Mouse (Mus musculus) right cerebral cortex, postnatal 10 days (tissue): ENCODE data around the gene Cga.

ENCODE experiments used
- DNase-seq, 2 experiments: peaks; one replicate each; pipeline ENCODE4 v3.0.0; 2021; ENCODE audit warnings: low spot score in 2 of 2

Gene Cga

DNA sequence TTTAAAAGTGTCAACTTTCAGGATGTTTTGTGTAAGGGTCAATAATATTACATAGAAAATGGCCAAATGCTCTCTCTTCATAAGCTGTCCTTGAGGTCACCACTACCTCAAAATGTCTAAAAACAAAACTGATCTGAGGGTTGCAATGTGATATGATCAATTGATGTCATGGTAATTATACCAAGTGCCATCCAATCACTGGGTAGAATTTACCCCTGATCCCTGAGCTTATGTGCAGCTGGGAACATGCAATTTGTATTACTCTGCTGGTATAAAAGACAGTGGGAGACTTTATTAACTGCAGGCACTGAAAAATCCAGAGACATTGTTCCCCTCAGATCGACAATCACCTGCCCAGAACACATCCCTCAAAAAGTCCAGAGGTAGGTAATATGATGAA, at the start of gene Cga:
TSS of gene Cga (plus strand) at position 301 of the 400 bp plus-strand sequence.
- DNase-seq = no peak

DNA sequence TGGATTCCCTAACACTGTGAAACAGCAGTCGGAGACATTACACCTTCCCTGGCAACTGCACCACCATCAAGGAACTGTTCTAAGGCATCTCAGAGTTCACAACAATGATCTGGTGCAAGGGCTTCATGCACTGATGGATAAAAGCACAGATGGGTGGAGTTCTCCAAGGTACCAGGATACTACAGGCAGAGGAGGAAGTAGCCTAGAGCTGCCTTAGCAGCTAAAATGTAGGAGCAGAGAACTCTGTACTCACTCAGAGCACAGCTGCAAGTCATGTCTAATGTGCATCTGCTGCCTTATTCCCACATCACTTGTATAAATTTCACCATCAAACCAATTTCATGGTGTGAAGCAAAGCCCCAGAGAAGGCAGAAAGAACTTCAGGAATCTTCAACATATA, 49.7 kb upstream of the Cga start:
- DNase-seq = no peak

DNA sequence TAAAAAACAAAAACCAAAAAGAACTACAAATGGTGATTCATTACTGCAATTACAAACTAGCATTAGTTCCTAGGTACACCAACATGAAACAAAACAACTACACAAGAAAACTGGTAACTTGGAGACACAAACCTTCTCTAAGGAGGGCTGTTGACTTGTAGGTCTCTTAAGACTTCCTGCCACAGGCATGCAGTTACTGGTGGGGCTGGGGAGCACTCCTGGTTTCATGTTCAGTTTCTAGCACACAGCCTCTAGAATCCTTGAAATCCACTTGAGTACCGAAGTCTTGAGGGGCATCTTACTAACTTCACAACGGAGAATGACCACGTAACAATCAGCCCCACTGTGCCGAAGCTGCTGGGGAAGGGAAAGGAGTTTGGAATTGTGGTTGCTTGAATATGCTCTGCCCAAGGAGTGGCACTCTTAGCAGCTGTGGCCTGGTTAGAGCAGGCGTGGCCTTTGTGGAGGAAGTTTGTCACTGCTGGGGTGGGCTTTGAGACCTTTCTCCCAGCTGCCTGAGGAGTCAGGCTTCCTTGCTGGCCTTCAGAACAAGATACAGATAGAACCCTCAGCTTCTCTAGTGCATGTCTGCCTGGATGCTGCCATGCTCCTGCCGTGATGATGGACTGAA, 45.8 kb upstream of the Cga start:
- no peak for DNase-seq

DNA sequence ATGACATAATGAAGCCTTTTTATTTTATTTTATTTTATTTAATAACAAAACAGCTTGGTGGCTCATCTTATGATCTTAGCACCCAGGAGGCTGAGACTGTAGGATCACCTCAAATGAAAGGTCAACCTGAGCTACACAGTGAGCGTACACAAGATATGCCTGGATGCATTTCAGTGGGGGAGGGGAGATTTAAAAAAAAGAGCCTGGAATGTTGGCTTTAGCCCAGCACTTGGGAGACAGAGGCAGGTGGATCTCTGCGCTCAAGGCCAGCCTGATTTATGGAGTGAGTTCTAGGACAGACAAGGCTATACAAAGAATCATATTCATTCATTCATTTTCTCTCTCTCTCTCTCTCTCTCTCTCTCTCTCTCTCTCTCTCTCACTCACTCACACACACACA, 43.4 kb upstream of the Cga start:
- DNase-seq = no peak

DNA sequence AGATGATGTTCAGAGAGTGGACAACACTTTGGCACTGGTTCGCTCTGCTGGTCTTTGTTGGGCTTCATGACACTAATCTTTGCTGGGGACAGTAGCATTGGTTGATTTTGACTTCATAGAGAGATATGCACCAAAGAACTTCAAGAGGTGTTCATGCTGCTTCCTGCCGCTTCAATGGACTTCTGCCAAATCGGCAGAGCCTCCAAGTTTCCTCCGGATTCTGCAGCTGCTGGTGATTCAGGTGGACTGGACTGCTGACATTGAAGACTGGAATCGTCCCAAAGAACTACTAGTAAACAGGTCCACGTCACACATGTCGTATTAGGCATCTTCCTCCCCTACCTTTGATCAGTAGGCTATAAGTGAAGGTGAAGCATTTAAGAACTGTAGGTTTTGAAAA, 41.5 kb upstream of the Cga start:
- DNase-seq = no peak

DNA sequence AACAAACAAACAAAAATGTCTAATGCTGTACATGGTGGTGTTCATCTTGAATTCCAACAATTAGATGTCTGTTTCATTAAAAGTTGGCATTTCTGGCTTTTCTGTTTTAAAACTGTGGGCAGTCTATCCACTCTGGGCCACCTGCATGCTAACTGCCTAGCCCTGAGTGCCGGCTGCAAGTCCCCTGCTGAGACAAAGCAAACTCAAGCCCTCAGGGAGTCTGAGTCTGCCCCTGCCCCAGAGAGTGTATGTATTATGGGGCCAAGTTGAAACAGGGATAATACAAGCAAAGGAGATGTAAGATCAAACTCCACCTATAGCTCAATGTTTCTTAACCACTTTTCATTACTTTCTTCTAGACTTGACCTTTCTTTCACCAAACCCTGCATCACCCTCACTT, 37.6 kb upstream of the Cga start:
- no peak for DNase-seq

DNA sequence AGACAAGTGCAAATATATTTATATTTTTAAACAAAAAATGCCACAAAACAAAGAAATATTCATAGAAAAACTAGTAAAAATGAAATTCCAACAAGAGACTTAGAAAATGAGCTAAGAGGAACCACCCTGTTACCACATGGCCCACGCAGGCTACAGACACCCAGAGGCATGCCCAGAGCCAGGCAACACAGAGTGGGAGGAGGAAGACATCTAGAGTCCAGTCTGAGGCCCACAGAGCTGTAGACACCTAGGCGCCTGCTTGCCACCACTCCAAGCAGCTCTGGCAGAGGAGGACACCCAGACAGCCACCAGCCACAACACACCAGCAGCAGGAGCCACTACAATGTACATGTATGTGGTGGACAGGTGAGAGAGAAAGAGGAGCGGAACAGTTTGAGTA, 34.7 kb upstream of the Cga start:
- no peak for DNase-seq

DNA sequence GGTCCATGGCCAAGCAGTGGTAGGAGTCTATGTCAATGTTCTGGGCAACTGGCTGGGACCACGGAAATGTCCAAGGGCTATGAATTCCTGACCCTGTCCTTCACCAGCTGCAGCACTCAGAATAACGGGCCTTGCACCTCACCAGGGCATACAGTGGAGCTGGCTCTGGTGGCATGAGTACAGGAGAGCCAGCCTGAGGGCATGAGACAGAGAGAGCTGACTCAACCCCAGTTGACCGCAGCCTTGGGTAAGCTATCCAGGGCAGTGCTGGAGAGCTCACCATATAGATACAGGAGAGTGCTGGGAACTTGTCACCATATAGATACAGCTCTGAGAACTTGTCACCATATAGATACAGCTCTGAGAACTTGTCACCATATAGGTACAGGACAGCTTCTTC, 34.2 kb upstream of the Cga start:
- DNase-seq = no peak

DNA sequence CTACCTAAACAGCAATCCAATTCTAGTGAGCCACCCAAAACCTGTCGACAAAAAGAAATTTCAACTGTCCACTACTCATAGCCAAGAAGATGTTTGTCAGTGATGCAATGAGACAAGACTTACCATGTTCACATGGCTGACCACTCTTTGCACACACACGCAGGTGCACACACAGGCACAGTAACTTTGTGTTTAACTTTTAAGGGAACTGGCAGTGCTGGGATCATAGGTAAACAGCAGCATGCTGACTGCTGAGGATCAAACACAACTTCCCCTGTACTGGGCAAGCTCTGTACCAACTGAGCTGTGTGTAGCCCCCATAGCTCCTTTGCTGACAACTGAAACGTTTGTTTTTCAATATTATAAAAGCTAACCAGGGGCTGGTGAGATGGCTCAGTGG, 32.1 kb upstream of the Cga start:
- DNase-seq = no peak

DNA sequence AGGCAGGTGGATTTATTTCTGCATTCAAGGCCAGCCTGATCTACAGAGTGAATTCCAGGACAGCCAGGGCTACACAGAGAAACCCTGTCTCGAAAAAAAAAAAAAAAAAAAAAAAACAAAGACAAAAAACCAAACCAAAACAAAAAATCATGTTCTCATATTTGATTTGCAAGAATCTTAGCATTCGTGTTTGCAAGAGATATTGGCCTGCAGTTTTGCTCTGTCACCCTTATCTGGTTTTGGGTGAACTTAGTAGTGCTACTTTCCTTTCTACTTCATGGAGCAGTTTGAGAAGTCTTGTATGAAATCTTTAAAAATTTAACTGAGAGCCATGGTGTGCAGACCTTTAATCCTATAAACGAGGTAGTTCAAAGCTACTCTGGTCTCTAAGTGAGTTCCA, 23.8 kb upstream of the Cga start:
- DNase-seq = no peak

DNA sequence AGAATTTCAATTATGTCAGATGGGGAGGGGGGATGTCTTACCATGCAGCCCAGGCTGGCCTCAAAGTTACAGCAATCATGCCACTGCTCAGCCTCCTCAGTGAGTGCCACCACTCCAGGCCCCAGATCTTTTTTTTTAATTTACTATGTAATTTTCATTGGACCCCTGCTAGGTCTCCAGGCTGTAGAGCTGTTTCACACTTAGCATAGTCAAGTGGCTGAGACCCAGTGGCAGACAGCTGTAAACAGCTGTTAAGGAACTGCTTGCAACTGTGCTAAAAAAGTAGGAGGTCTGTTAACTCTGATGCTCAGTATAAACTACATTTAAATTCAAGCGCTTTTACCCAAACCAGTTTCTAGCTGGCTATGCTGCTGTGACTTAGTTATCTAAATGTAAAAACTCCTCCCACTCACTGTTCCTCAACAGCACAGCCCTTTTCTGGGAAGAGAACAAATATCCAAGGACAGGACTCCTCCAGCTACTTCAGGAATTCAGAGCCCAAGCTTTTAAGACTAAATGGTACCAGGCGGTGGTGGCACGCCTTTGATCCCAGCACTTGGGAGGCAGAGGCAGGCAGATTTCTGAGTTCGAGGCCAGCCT, 20.6 kb upstream of the Cga start:
- DNase-seq = no peak

DNA sequence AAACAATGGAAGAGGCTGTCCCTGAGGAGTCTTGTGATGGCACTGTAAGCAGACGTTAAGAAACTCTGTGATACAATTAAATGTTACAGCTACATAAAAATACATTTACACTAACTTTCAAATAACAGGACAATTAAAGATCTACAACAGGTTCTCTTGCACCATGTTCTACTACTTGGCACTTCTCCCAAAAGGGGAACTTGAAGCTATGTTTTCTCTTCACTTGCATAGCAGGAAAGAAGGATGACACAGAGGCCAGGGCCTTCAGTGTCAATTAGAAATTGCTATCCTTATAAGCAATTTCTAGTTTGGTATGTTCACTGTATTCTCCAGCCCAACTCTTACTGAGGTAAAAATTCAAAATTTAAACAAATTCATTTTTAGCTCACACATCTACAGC, 19.3 kb upstream of the Cga start:
- no peak for DNase-seq

DNA sequence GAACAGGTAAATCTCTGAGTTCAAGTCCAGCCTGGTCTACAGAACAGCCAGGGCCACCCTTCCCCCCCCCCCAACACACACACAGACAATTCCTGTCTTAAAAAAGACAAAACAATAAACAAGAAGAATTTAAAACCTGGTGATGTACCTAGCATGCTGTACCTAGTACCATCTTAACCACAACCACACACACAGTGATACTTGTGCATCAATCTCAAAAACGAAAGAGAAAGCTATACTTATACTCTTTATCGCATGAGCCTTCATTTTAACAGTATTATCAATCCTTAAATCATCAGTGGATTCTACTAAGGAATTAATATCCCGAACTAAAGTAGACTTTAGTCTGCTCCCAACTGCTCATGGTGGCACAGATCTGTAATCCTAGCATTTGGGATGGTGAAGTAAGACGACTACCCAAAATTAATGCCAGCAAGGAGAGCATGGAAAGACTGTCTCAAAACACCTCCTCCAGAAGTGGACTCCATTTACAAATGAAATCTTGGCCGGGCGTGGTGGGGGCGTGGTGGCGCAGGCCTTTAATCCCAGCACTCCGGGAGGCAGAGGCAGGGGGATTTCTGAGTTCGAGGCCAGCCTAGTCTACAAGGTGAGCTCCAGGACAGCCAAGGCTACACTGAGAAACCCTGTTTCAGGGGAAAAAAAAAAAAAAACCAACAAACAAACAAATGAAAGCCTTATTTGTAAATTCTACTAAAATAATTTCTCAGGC, 12.5 kb upstream of the Cga start:
- DNase-seq = no peak

DNA sequence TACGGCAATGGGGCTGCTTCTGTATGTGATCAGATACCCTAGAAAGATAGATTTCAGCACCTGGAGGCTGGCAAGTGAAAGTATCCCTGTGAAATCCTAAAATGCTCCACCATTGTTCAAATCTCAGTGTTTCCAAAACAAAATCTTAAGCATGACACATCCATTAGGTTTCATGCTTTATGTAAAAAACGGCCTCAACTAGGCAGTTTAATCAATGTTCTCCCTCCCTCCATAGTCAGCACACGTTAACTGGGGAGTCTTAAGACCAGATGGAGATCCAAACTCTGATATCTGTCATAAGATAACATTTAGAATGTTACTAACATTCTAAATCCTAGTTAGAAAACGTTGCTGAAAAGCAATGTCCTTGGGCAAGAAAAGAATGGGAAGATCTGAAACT, 11.7 kb upstream of the Cga start:
- no peak for DNase-seq

DNA sequence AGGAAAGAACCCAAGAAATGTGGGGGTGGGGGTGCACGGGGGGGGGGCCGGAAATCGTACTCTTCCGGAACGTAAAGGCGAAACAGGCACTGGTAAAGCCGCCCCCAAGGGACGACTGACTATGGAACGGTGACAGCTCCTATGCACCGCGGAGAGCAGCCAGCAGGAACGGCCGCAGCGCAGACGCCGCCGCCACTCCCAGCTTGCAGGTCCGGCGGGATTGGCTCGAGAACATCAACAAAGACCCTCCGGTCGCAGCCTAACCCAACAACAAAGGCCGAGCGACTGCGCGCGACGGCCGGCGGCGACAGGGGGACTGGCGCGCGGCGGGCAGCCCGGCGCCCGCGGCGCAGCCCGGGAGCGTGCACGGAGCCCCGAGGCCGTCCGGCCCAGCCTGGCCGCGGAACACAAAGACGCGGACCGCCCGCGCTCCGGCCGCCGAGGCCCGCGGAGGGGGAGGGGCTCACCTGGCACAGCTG, 11.2 kb upstream of the Cga start:
- DNase-seq = peak; percentile 72 to 79

DNA sequence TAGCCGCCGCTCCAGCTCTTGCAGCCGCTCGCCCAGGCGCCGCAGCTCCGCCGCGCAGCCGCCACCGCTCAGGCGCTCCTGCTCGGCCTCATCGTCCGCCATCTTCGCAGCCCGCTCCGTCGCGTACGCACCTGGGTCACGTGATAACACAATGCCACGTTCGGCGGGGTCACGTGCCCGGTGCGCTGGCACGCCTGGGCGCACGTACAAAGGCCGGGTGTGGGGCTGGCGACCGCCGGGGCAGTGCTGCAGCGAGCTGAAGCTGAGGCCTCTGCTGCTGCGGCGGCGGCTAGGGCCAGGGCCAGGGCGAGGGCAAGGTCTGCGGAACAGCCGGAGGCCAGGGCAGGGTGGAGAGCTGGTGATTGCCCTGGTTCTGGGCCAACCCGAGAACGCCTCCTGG, 10.8 kb upstream of the Cga start, which contains the start of gene Zfp292:
TSS of gene Zfp292 (minus strand) at position 143 of the 400 bp plus-strand sequence.
- DNase-seq = peak; percentile 97

DNA sequence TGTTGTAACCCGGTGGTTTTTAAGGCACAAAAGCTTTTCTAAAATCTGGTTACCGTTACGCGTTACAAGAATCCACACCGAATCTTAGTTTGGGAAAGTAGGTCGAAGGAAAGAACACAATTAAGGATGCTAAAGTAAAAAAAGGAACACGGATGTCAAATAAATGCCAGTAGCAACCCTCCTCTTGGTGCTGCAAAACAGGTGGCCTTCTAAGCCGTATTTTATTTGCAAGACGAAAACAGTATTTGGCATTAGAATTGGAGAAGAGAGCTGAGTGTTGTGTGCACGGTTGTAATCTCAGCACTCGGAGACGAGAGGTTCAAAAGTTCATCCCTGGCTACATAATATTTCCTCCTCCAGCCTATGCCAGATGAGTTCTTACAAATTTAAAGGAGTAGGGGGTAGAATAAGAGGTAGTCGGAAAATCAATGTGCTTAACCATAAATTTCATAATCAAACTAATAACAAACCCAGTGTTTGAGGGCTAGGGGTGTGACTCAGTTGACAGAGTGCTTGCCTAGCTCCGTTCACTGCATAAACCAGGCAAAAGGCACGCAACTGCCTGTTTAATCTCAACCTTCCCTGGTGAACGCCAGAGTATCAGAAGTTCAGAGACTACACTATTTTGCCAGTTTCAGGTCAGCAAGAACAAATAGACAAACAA, 10.1 kb upstream of the Cga start:
- no peak for DNase-seq

DNA sequence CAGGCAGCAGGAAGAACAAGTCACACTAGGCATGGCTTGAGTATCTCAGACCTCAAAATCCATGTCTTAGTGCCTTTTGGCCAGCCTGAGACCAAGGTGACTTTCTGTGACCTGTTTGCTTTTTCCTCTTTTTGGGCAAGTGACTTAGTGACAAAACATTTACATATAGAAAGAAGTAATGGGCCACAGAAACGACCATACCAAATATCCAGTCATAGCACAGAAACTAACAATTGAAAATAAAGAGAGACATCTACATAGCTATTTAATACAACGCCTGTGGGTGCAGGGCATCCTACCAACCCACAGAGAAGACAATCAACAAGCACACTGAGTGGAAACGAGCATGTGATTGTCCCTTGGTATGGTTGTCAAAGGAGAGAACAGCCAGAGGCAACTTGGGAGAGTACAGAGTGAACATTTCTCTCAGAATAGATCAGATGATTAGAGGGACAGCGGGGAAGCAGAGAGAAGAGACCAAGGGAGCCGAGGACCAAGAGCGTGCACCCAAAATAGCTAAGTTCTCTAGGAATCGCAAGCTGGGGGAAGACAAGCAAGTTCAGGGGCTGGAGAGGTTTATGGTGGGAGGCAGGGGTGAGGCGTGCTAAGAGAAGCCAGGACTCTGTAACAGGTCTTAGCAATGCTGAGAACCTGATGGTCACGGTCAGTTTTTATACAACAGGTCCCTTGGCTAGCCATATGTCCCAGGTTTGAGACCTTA, 7.8 kb upstream of the Cga start:
- peak in 1 of 2 experiments; percentile 16 for DNase-seq

DNA sequence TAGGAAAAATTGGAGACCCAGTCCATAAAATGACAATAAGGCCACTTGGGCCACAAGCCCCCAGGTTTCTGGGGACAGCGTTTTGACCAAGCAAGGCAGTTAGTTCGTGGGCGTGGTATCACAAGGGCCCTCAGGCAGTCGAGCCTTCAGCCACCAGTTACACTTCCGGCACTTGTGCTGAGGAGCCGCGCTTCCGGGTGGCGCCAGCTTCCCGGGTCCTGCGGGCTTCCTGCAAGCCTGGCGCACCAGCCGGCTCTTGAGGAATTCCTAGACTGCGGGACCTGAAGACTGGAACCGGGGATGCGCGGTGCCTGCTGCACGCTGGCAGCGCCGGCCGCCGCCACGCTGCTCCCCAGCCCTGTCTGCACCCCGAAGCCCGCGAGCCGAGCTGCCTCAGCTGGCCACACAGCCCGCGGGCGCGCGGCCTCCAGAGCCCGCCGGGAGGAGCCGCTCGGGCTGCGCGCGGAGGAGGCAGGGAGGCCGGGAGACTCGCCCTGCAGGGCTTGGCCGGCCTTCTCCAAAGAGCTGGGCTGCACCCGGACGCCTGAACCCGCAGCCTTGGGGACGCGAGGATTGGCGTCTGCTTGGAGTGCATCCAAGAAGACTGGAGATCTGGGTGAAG, 7.0 kb upstream of the Cga start:
- DNase-seq = peak; percentile 85 to 87

DNA sequence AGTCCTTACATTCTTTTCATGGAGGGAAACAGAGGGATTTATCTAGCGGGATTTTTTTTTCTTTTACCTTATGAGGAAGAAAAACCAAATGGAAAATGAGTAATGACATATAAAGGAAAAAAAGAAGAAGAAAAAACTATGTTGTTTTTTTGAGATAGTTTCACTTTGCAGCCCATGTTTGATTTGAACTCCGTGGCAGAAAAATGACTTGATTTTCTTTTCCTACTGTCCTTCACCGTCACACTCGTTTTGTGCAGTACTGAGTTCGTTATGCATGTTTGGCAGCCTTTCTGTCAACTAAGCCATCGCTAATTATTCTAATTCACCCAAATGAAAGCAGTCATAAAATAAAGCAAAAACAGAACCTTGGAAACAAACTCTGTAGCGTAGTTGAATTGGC, 6.3 kb upstream of the Cga start:
- no peak for DNase-seq

DNA sequence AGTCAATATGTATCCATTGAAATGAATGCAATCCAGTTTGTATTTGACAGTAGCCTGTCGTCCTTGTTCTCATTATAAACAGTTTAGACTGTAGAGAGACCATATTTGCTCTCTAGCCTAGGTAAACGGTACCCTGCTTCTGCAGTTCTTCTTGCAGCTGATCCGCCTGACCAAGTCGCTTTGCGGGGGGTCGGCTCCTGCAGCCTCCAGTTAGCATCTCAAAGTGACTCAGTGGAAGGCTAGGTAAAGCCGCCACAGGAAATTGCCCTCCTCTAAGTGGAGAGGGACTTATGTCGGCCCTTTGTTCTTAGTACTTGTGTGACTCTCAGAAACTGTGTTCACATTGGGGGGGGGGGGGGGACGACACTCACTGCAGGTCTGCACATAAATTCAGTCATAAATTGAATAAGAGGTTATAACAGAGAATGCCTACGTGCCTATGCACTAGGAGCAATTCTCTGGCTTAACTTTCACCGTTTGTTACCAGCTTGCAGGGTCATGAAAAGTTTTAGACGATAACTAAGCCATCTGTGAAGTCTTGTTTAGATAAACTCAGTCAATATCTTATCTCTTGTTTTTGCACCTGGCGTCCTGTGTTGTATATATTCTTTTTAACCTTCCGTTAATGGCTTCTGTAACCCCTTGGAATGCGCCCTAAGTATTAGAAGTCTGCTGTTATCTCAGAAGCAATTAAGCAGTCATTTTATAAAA, 4.3 kb upstream of the Cga start:
- no peak for DNase-seq
